Mouse (Mus musculus) midbrain, embryonic 13.5 days (tissue): ENCODE measurements around the gene Olfr723. TPM values are rescaled to one million over a fixed set of nuclear protein-coding genes. Genes with fewer than 3 reads are reported as not detected.
"Not testable (repeated sequence)": the region's sequence is repeated elsewhere in the genome, so short reads cannot be mapped to it uniquely, and the experiment has no call there.

Source experiments
- ATAC-seq: fragments of 200-750 bp; cut with Nextera tagmentation; 2 replicates; pipeline ENCODE4 v1.8.0; 2017; ENCODE audit warnings: mild to moderate bottlenecking, moderate TSS enrichment, moderate library complexity
- H3K27ac ChIP-seq: fragments of 300-500 bp; sonication (generic); 2 replicates; pipeline ENCODE4 v1.5.1; 2015; ENCODE audit warnings: inconsistent platforms, mild to moderate bottlenecking, moderate library complexity
- H3K27me3 ChIP-seq: fragments of 300-500 bp; sonication (generic); 2 replicates; pipeline ENCODE4 v1.6.1; 2015; ENCODE audit warnings: mild to moderate bottlenecking, inconsistent platforms
- H3K36me3 ChIP-seq: fragments of 300-500 bp; sonication (generic); 2 replicates; pipeline ENCODE4 v1.6.1; 2015; ENCODE audit warnings: mild to moderate bottlenecking, inconsistent platforms
- H3K4me1 ChIP-seq: fragments of 300-500 bp; sonication (generic); replicated peaks from 2 replicates; pipeline ENCODE4 v1.6.1; 2015; ENCODE audit warnings: inconsistent platforms
- H3K4me2 ChIP-seq: fragments of 300-500 bp; sonication (generic); replicated peaks from 2 replicates; pipeline ENCODE4 v1.6.1; 2015; ENCODE audit warnings: moderate library complexity, mild to moderate bottlenecking, inconsistent platforms
- H3K4me3 ChIP-seq: fragments of 300-500 bp; sonication (generic); replicated peaks from 2 replicates; pipeline ENCODE4 v1.5.1; 2015; ENCODE audit warnings: mild to moderate bottlenecking, inconsistent platforms
- H3K9ac ChIP-seq: fragments of 300-500 bp; sonication (generic); replicated peaks from 2 replicates; pipeline ENCODE4 v1.6.1; 2015; ENCODE audit warnings: mild to moderate bottlenecking, inconsistent platforms
- H3K9me3 ChIP-seq: fragments of 300-500 bp; sonication (generic); 2 replicates; pipeline ENCODE4 v1.6.1; 2016; ENCODE audit warnings: mild to moderate bottlenecking, inconsistent platforms
- WGBS: fragments of 180-500 bp; shearing (Covaris S2); methylation state at CpG from one replicate; pipeline ENCODE4 v1.1.7; 2015; 5-methylcytosine and 5-hydroxymethylcytosine counted together
- polyA plus RNA-seq: library from polyadenylated mRNA; unstranded; fragments of >200 nt; fragmentation: Nextera tagmentation; extraction: Ambion mirVana; gene quantifications from 2 replicates; pipeline ENCODE4 v1.2.1, GENCODE M21; 2015

Gene Olfr723
- polyA plus RNA-seq, result not detected in 2 replicates

- H3K4me2 ChIP-seq, H3K36me3 ChIP-seq, H3K9me3 ChIP-seq, H3K4me3 ChIP-seq, ATAC-seq, H3K27ac ChIP-seq, H3K9ac ChIP-seq, H3K27me3 ChIP-seq, H3K4me1 ChIP-seq: not testable (repeated sequence)
Measured at GRCm38 (mm10) chr14:49931687-49932086, at the start of gene Olfr723. Olfr723 (minus strand) TSS chr14:49931787.

GRCm38 (mm10) chr14:49963174-49963573, 31.6 kb upstream of the Olfr723 start, which contains the start of gene Olfr724:
Olfr724 (minus strand) TSS chr14:49963274.
- not testable (repeated sequence) for H3K36me3 ChIP-seq, H3K4me1 ChIP-seq, H3K27me3 ChIP-seq, H3K9ac ChIP-seq, ATAC-seq, H3K4me3 ChIP-seq, H3K27ac ChIP-seq, H3K9me3 ChIP-seq, H3K4me2 ChIP-seq
- 71% methylated on average over 1 of the region's 1 CpGs for WGBS

GRCm38 (mm10) chr14:49955890-49956289, 24.3 kb upstream of the Olfr723 start:
- ATAC-seq, result no peak
- H3K9me3 ChIP-seq, result no peaks in the 10 kb centered on the region
- H3K36me3 ChIP-seq, result no peaks in the 10 kb centered on the region
- WGBS, result 57% methylated on average over 2 of the region's 2 CpGs
- no peaks in the 10 kb centered on the region for H3K4me1 ChIP-seq
- no peak overlapping the region for H3K4me3 ChIP-seq
- H3K27ac ChIP-seq, result no peak overlapping the region
- no peaks in the 10 kb centered on the region for H3K27me3 ChIP-seq
- no peak overlapping the region for H3K9ac ChIP-seq
- no peak overlapping the region for H3K4me2 ChIP-seq

- ATAC-seq, result no peak
- no peak within 1 kb of the TSS for H3K4me3 ChIP-seq
- H3K27ac ChIP-seq, result no peak within 1 kb of the TSS
- H3K36me3 ChIP-seq, result no peaks in the 10 kb centered on the region
- H3K4me1 ChIP-seq, result no peaks in the 10 kb centered on the region
- no peaks in the 10 kb centered on the region for H3K9me3 ChIP-seq
- H3K4me2 ChIP-seq, result no peak within 1 kb of the TSS
- no peaks in the 10 kb centered on the region for H3K27me3 ChIP-seq
- no peak within 1 kb of the TSS for H3K9ac ChIP-seq
Measured at GRCm38 (mm10) chr14:49901899-49902298, 29.7 kb downstream of the Olfr723 start, which contains the start of gene Olfr722. Olfr722 (minus strand) TSS chr14:49901999.

Other genes with a start within 250 kb of the Olfr723 start
- 31.0 and 32.9 TPM in 2 replicates for gene Armh4, start 148.4 kb downstream of the Olfr723 start, polyA plus RNA-seq
- gene Olfr722, start 29.8 kb downstream of the Olfr723 start, polyA plus RNA-seq, result not detected in 2 replicates
- not detected in 2 replicates for gene Olfr724, start 31.5 kb upstream of the Olfr723 start, polyA plus RNA-seq
- gene Olfr725, start 108.6 kb upstream of the Olfr723 start, polyA plus RNA-seq, result not detected in 2 replicates
- gene Olfr726, start 159.2 kb upstream of the Olfr723 start, polyA plus RNA-seq, result not detected in 2 replicates
- not detected in 2 replicates for gene Olfr727, start 191.4 kb upstream of the Olfr723 start, polyA plus RNA-seq
- not detected in 2 replicates for gene Olfr728, start 210.9 kb upstream of the Olfr723 start, polyA plus RNA-seq
- not detected in 2 replicates for gene Olfr729, start 221.1 kb upstream of the Olfr723 start, polyA plus RNA-seq